In the genomic region with DNA sequence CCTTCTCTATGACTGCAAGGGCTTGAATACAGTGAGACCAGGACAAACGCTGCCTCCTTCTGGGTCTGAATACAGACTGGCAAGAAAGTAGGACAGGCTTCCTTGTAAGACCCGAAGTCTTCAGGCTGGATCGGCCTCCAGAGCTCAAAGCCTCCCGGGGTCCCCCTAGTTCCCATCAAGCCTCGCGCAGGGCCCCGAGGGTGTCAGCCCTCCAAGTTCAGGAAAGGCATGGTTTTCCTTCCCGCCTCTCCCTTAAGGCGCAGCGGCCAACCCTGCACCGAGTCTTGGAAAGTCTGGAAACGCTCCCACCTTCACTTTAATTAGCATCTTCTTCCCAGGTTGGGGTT, we compare ENCODE assay signal across 8 mouse cellular contexts. TPM values are rescaled to one million over a fixed set of nuclear protein-coding genes. Genes with fewer than 3 reads are reported as not detected.
DNase-seq lines count a peak whose midpoint lies in the region; ATAC-seq and TF ChIP-seq lines count a peak whose summit lies in the region.

No protein-coding gene starts in this region.

- DNase-seq in frontal cortex, postnatal 25 days (ENCODE audit: low spot score in 2 of 2): no peak
- no peak for DNase-seq in spleen, adult 2 months (ENCODE audit: low read depth in 1 of 2, low spot score in 2 of 2)
- DNase-seq in spleen, postnatal 36 days (ENCODE audit: low spot score in 2 of 2): no peak
- no peak for DNase-seq in adrenal gland, postnatal 10 days
- no peak for DNase-seq in gastrocnemius, postnatal 14 days

- H3K4me1 ChIP-seq in spleen, adult 2 months (ENCODE audit: control insufficient read depth, insufficient read depth, insufficient read length): peaks cover 7% of the 10 kb centered on the region; the same call in 1 of the 2 replicates
- H3K4me1 ChIP-seq in limb, embryonic 13.5 days: peaks cover 17% of the 10 kb centered on the region
- H3K4me1 ChIP-seq in stomach, embryonic 14.5 days (ENCODE audit: control insufficient read depth, insufficient read depth, low read length): 0 out of 2 replicates have a peak, but pooled peaks cover 9% of the 10 kb centered on the region

- under 1% methylated on average over 12 of the region's 12 CpGs for WGBS in spleen, adult 2 months
- under 1% methylated on average over 12 of the region's 12 CpGs for WGBS in limb, embryonic 13.5 days
- WGBS in stomach, embryonic 14.5 days: under 1% methylated on average over 12 of the region's 12 CpGs

- no peaks in the 10 kb centered on the region for H3K9me3 ChIP-seq in limb, embryonic 13.5 days
- no peaks in the 10 kb centered on the region for H3K9me3 ChIP-seq in stomach, embryonic 14.5 days (ENCODE audit: control insufficient read depth, low read depth, low read length)

- H3K36me3 ChIP-seq in spleen, adult 2 months (ENCODE audit: control insufficient read depth, insufficient read depth, low read length): peaks cover 6% of the 10 kb centered on the region
- H3K36me3 ChIP-seq in limb, embryonic 13.5 days: peaks cover 33% of the 10 kb centered on the region
- H3K36me3 ChIP-seq in stomach, embryonic 14.5 days (ENCODE audit: control insufficient read depth, insufficient read depth, low read length): peaks cover 23% of the 10 kb centered on the region

- H3K4me2 ChIP-seq in limb, embryonic 13.5 days (replicated peaks): peak overlapping the region; percentile 94
- H3K4me2 ChIP-seq in stomach, embryonic 14.5 days (replicated peaks; ENCODE audit: low read depth, low read length): peak overlapping the region; percentile 85

- H3K9ac ChIP-seq in limb, embryonic 13.5 days: peak overlapping the region; percentile 91
- peak overlapping the region; percentile 64 for H3K9ac ChIP-seq in stomach, embryonic 14.5 days (replicated peaks; ENCODE audit: low read depth, low read length)

- H3K4me3 ChIP-seq in spleen, adult 2 months (ENCODE audit: extremely low read depth, insufficient read depth, insufficient read length): peak overlapping the region; percentile 86
- peak overlapping the region; percentile 87 for H3K4me3 ChIP-seq in limb, embryonic 13.5 days
- H3K4me3 ChIP-seq in stomach, embryonic 14.5 days (ENCODE audit: low read depth, low read length): peak overlapping the region; percentile 83

- intact Hi-C loops in gastrocnemius, postnatal 14 days (cut with DNase I; ENCODE audit: low total_unique reads): no loop called here

- no peak for TF ChIP-seq CTCF in spleen, adult 2 months (IDR thresholded peaks at IDR 0.05; ENCODE audit: extremely low read depth, insufficient read depth, insufficient read length, insufficient replicate concordance)

- H3K27ac ChIP-seq in spleen, adult 2 months (ENCODE audit: insufficient read depth, low read length): peak overlapping the region; percentile 97
- peak overlapping the region; percentile 91 for H3K27ac ChIP-seq in limb, embryonic 13.5 days
- peak overlapping the region; percentile 70; the same call in 1 of the 2 replicates for H3K27ac ChIP-seq in stomach, embryonic 14.5 days (ENCODE audit: low read length)

- peak; percentile 76 for ATAC-seq in frontal cortex, adult (ENCODE audit: low TSS enrichment)
- ATAC-seq in limb, embryonic 13.5 days (ENCODE audit: low FRiP score, low read depth): peak; percentile 55
- peak; percentile 28 for ATAC-seq in stomach, embryonic 14.5 days (ENCODE audit: insufficient number of reproducible peaks, insufficient read depth, low FRiP score, low read depth)

- no peak for TF ChIP-seq POLR2A in spleen, adult 2 months (IDR thresholded peaks at IDR 0.05; ENCODE audit: low read depth, low read length)

- H3K27me3 ChIP-seq in spleen, adult 2 months (ENCODE audit: control insufficient read depth, insufficient read depth, low read length): no peaks in the 10 kb centered on the region
- H3K27me3 ChIP-seq in limb, embryonic 13.5 days: no peaks in the 10 kb centered on the region
- no peaks in the 10 kb centered on the region for H3K27me3 ChIP-seq in stomach, embryonic 14.5 days (ENCODE audit: control insufficient read depth, insufficient read depth, low read length)

RNA-seq across cellular contexts. Expression of a gene that starts 0.3 kb away (rescaled TPM):
- 11.6 and 15.9 TPM in 2 replicates for polyA plus RNA-seq in spleen, adult 2 months (2012; rRNA removed)
- 70.2 and 72.7 TPM in 2 replicates for polyA plus RNA-seq in limb, embryonic 13.5 days (2015; fragmentation: Nextera tagmentation; extraction: Ambion mirVana)
- polyA plus RNA-seq in stomach, embryonic 14.5 days (2014; fragmentation: Nextera tagmentation; extraction: Ambion mirVana): 56.8 and 63.6 TPM in 2 replicates
- total RNA-seq in adrenal gland, postnatal 10 days (2021): 10 to 100 TPM; 21.2 to 26.8 TPM
- 1 to 10 TPM; 4.0 to 4.3 TPM for total RNA-seq in gastrocnemius, postnatal 14 days (2021)

RNA-seq across cellular contexts. Expression of a gene that starts 0.5 kb away (rescaled TPM):
- polyA plus RNA-seq in spleen, adult 2 months (2012; rRNA removed): 158 and 177 TPM in 2 replicates
- polyA plus RNA-seq in limb, embryonic 13.5 days (2015; fragmentation: Nextera tagmentation; extraction: Ambion mirVana): 606 and 624 TPM in 2 replicates
- 535 and 580 TPM in 2 replicates for polyA plus RNA-seq in stomach, embryonic 14.5 days (2014; fragmentation: Nextera tagmentation; extraction: Ambion mirVana)
- 100 to 1,000 TPM; 280 to 307 TPM for total RNA-seq in adrenal gland, postnatal 10 days (2021)
- total RNA-seq in gastrocnemius, postnatal 14 days (2021): 100 to 1,000 TPM; 200 to 201 TPM

RNA-seq across cellular contexts. Expression of a gene that starts 10.2 kb away (rescaled TPM):
- 19.0 and 20.8 TPM in 2 replicates for polyA plus RNA-seq in spleen, adult 2 months (2012; rRNA removed)
- polyA plus RNA-seq in limb, embryonic 13.5 days (2015; fragmentation: Nextera tagmentation; extraction: Ambion mirVana): 43.4 and 44.0 TPM in 2 replicates
- polyA plus RNA-seq in stomach, embryonic 14.5 days (2014; fragmentation: Nextera tagmentation; extraction: Ambion mirVana): 44.2 and 45.5 TPM in 2 replicates
- total RNA-seq in adrenal gland, postnatal 10 days (2021): 10 to 100 TPM; 19.5 to 23.1 TPM
- 10 to 100 TPM; 10.3 to 11.2 TPM for total RNA-seq in gastrocnemius, postnatal 14 days (2021)

RNA-seq across cellular contexts. Expression of a gene that starts 11.2 kb away (rescaled TPM):
- polyA plus RNA-seq in spleen, adult 2 months (2012; rRNA removed): 19.7 and 19.9 TPM in 2 replicates
- polyA plus RNA-seq in limb, embryonic 13.5 days (2015; fragmentation: Nextera tagmentation; extraction: Ambion mirVana): 68.7 and 69.5 TPM in 2 replicates
- polyA plus RNA-seq in stomach, embryonic 14.5 days (2014; fragmentation: Nextera tagmentation; extraction: Ambion mirVana): 54.8 and 55.8 TPM in 2 replicates
- 10 to 100 TPM; 42.4 to 51.7 TPM for total RNA-seq in adrenal gland, postnatal 10 days (2021)
- total RNA-seq in gastrocnemius, postnatal 14 days (2021): 10 to 100 TPM; 17.8 to 19.7 TPM

RNA-seq across cellular contexts. Expression of a gene that starts 21.5 kb away (rescaled TPM):
- polyA plus RNA-seq in spleen, adult 2 months (2012; rRNA removed): 1.6 TPM in 2 replicates
- 0.91 and 1.0 TPM in 2 replicates for polyA plus RNA-seq in limb, embryonic 13.5 days (2015; fragmentation: Nextera tagmentation; extraction: Ambion mirVana)
- polyA plus RNA-seq in stomach, embryonic 14.5 days (2014; fragmentation: Nextera tagmentation; extraction: Ambion mirVana): 0.59 and 1.6 TPM in 2 replicates
- 1 to 10 TPM in 1 of 2 experiments, under 1 TPM in 1; 0.93 to 3.0 TPM for total RNA-seq in adrenal gland, postnatal 10 days (2021)
- total RNA-seq in gastrocnemius, postnatal 14 days (2021): under 1 TPM; 0.12 to 0.49 TPM
